Mouse (Mus musculus): ENCODE measurements at regions not wholly inside any gene's neighbourhood (a gene's known extent, or its start where the extent isn't known, plus 50 kb on each side); places are given as distances from the start of the nearest gene placed in this dataset.

DNA sequence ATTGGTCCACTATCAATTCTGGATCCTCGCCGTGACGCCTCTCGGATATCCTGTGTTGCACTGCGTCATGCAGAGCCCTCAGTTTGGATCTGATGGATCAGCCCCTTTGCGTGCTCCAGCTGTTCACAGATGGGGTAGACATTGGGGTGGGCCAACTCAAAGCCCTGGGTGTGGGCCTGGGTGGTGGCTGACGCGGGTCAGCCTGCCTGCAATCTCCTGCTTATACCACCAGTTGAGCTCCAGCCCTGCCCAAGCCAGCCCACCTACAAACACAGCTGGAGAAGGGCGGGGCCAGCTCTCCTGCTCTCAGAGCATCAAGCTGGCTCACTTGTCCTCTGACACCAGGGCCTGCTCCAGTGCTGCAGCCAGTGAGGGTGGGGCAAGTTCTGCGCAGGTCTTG lies 73.1 kb downstream of the Rps15a start:
- Histone ChIP-seq H3K9me3 (ENCODE audit: control insufficient read depth, low read length) (no peaks in the 10 kb centered on the region), H3K36me3 (ENCODE audit: control insufficient read depth, insufficient read depth, low read length) (no peaks in the 10 kb centered on the region), H3K27ac (ENCODE audit: low read length) (no peak overlapping the region), H3K4me3 (ENCODE audit: low read length) (no peak overlapping the region), H3K4me1 (replicated peaks; ENCODE audit: control insufficient read depth, insufficient read depth, low read length) (no peaks in the 10 kb centered on the region), H3K9ac (ENCODE audit: low read length) (no peak overlapping the region), H3K27me3 (ENCODE audit: control insufficient read depth, insufficient read depth, low read depth, low read length) (no peaks in the 10 kb centered on the region), H3K4me2 (ENCODE audit: low read depth, low read length) (no peak overlapping the region)
- peak; percentile 74 for ATAC-seq (ENCODE audit: low read depth)
- 34% methylated on average over 10 of the region's 10 CpGs for WGBS

DNA sequence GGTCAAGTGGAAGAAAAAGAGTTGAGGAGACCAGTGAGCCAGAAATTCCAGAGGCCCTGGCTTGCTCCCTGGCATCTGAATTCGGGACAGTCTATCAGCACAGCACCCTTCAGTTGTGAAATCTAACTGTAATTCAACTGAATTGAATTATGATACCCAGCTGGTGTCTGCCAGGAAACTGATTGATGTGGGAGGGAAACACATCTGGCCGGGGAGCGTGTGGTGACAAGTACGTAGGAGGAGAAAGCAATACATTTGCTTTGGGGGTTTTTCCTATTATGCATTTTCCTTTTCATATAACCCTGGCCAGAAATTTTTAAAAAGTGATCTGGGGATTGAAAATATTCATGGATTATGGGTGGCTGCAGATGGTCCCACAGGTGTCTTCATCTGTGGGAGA lies 76.1 kb downstream of the Rps15a start:
- Histone ChIP-seq H3K27ac (ENCODE audit: low read length) (no peak overlapping the region), H3K9me3 (ENCODE audit: control insufficient read depth, low read length) (no peaks in the 10 kb centered on the region), H3K27me3 (ENCODE audit: control insufficient read depth, insufficient read depth, low read depth, low read length) (no peaks in the 10 kb centered on the region), H3K4me1 (replicated peaks; ENCODE audit: control insufficient read depth, insufficient read depth, low read length) (no peaks in the 10 kb centered on the region), H3K4me2 (ENCODE audit: low read depth, low read length) (no peak overlapping the region), H3K36me3 (ENCODE audit: control insufficient read depth, insufficient read depth, low read length) (no peaks in the 10 kb centered on the region), H3K9ac (ENCODE audit: low read length) (no peak overlapping the region), H3K4me3 (ENCODE audit: low read length) (no peak overlapping the region)
- no peak for ATAC-seq (ENCODE audit: low read depth)
- WGBS = 58% methylated on average over 4 of the region's 4 CpGs

DNA sequence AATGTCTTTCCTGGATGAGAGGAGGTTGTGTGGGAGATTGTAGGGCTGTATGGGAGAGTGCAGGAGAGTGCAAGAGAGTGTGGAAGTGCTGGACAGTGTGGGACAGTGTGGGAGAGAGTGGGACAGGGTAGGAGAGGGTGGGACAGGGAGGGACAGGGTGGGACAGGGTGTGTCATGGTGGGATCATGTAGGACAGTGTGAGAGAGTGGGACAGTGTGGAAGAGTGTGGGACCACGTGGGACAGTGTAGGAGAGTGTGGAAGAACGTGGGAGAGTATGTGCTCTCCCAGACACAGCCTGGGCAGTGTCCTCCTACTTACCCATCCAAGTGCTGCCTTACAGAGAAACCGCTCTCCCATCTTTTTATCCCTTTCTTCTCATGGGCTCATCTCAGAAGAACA lies 78.9 kb downstream of the Rps15a start:
- 65% methylated on average over 3 of the region's 3 CpGs for WGBS
- no peak overlapping the region for H3K4me3 ChIP-seq (ENCODE audit: low read length)
- H3K27me3 ChIP-seq (ENCODE audit: control insufficient read depth, insufficient read depth, low read depth, low read length) = no peaks in the 10 kb centered on the region
- ATAC-seq (ENCODE audit: low read depth) = no peak
- H3K4me1 ChIP-seq (replicated peaks; ENCODE audit: control insufficient read depth, insufficient read depth, low read length) = no peaks in the 10 kb centered on the region
- H3K9ac ChIP-seq (ENCODE audit: low read length) = no peak overlapping the region
- no peak overlapping the region for H3K4me2 ChIP-seq (ENCODE audit: low read depth, low read length)
- no peak overlapping the region for H3K27ac ChIP-seq (ENCODE audit: low read length)
- no peaks in the 10 kb centered on the region for H3K36me3 ChIP-seq (ENCODE audit: control insufficient read depth, insufficient read depth, low read length)
- H3K9me3 ChIP-seq (ENCODE audit: control insufficient read depth, low read length) = no peaks in the 10 kb centered on the region

DNA sequence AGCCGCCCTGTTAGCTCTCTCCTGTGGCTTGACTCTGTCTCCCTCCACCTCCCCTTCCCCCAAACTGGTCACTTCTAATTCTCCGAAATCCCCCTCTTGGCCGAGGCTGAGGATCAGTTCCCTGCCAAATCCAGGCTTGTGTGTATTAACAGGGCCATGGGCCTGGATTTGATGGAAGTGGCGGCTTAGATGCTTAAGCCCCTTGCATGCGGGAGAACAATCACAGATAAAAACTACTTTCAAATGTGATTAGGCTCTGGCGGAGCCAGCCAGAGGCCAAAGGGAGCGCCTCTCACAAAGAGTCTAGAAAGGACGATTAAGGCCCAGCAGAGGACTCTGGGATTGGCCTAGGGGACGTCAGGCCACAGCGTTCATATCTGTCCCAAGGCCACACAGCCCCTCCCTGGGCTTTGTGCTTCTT lies 89.9 kb downstream of the Rps15a start:
- Histone ChIP-seq H3K27ac (ENCODE audit: low read length) (no peak overlapping the region), H3K36me3 (ENCODE audit: control insufficient read depth, insufficient read depth, low read length) (no peaks in the 10 kb centered on the region), H3K27me3 (ENCODE audit: control insufficient read depth, insufficient read depth, low read depth, low read length) (no peaks in the 10 kb centered on the region), H3K4me2 (ENCODE audit: low read depth, low read length) (no peak overlapping the region), H3K9ac (ENCODE audit: low read length) (no peak overlapping the region), H3K4me3 (ENCODE audit: low read length) (no peak overlapping the region), H3K9me3 (ENCODE audit: control insufficient read depth, low read length) (no peaks in the 10 kb centered on the region), H3K4me1 (replicated peaks; ENCODE audit: control insufficient read depth, insufficient read depth, low read length) (no peaks in the 10 kb centered on the region)
- no peak for ATAC-seq (ENCODE audit: low read depth)
- 10% methylated on average over 10 of the region's 10 CpGs for WGBS

DNA sequence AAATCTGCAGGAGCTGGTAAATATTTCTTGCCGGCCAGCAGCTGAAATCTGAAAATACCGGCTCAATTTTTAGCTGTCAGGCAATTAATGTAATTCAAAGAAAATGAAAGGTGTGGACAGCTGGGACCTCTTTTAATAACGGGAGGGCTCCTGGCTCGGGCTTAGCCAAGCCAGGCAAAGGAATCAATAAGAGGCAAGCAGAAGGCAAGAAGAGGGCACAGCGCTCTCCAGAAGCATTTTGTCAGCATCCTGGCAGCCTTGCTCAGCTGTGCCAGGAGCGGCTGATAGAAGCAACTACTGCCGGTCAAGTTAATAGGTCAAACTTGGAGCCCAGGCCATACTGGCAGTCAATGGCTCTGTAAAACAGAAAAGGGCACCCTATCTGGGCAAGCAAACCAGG lies 111.4 kb downstream of the Rps15a start:
- Histone ChIP-seq H3K9me3 (ENCODE audit: control insufficient read depth, low read length) (no peaks in the 10 kb centered on the region), H3K27me3 (ENCODE audit: control insufficient read depth, insufficient read depth, low read depth, low read length) (no peaks in the 10 kb centered on the region), H3K36me3 (ENCODE audit: control insufficient read depth, insufficient read depth, low read length) (no peaks in the 10 kb centered on the region), H3K27ac (ENCODE audit: low read length) (no peak overlapping the region), H3K4me2 (ENCODE audit: low read depth, low read length) (no peak overlapping the region), H3K4me3 (ENCODE audit: low read length) (no peak overlapping the region), H3K9ac (ENCODE audit: low read length) (no peak overlapping the region), H3K4me1 (replicated peaks; ENCODE audit: control insufficient read depth, insufficient read depth, low read length) (no peaks in the 10 kb centered on the region)
- WGBS = 78% methylated on average over 7 of the region's 7 CpGs
- no peak for ATAC-seq (ENCODE audit: low read depth)

DNA sequence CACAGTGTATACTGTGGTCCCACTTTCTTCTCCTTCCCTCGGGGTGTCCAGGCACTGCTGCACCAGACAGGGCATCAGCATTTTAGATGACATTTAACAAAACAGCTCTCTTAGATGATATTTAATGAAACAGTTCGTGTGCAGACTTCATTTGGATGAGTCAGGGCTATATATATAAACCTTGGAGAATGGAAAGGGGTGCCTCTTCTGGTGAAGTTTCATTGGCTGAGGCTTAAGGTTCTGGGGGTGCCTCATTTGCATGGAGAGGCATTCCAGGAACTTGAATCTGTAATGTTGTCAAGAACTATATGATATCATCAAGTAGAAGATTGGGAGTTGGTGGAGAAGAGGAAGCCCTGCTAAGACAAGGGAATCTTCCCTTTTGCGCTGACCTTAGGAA lies 114.1 kb downstream of the Rps15a start:
- H3K4me3 ChIP-seq (ENCODE audit: low read length) = no peak overlapping the region
- H3K27ac ChIP-seq (ENCODE audit: low read length) = no peak overlapping the region
- H3K9ac ChIP-seq (ENCODE audit: low read length) = no peak overlapping the region
- H3K36me3 ChIP-seq (ENCODE audit: control insufficient read depth, insufficient read depth, low read length) = no peaks in the 10 kb centered on the region
- 62% methylated on average over 3 of the region's 3 CpGs for WGBS
- no peak overlapping the region for H3K4me2 ChIP-seq (ENCODE audit: low read depth, low read length)
- no peaks in the 10 kb centered on the region for H3K27me3 ChIP-seq (ENCODE audit: control insufficient read depth, insufficient read depth, low read depth, low read length)
- ATAC-seq (ENCODE audit: low read depth) = no peak
- H3K4me1 ChIP-seq (replicated peaks; ENCODE audit: control insufficient read depth, insufficient read depth, low read length) = no peaks in the 10 kb centered on the region
- no peaks in the 10 kb centered on the region for H3K9me3 ChIP-seq (ENCODE audit: control insufficient read depth, low read length)

DNA sequence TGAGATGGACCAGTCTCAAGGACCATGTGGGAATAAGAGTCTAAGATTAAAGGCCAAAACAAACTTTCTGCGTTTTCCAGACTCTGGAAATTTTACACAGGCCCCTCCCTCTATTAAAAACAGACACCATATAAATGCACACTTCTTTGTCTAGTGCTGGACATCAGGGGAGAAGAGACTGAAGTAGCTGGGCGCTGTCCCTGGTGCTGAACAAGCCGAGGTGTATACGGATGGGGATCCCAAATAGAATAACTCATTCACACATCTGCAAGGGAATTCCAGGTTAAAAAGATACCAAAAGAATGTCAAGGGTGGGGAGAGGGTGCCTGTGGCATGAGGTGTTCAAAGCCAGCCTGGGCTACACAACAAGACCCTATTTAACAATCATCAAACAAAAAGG lies 114.9 kb downstream of the Rps15a start:
- WGBS = 8% methylated on average over 4 of the region's 4 CpGs
- Histone ChIP-seq H3K27me3 (ENCODE audit: control insufficient read depth, insufficient read depth, low read depth, low read length) (no peaks in the 10 kb centered on the region), H3K9me3 (ENCODE audit: control insufficient read depth, low read length) (no peaks in the 10 kb centered on the region), H3K4me2 (ENCODE audit: low read depth, low read length) (no peak overlapping the region), H3K4me3 (ENCODE audit: low read length) (no peak overlapping the region), H3K27ac (ENCODE audit: low read length) (no peak overlapping the region), H3K9ac (ENCODE audit: low read length) (no peak overlapping the region), H3K4me1 (replicated peaks; ENCODE audit: control insufficient read depth, insufficient read depth, low read length) (no peaks in the 10 kb centered on the region), H3K36me3 (ENCODE audit: control insufficient read depth, insufficient read depth, low read length) (no peaks in the 10 kb centered on the region)
- ATAC-seq (ENCODE audit: low read depth) = no peak

DNA sequence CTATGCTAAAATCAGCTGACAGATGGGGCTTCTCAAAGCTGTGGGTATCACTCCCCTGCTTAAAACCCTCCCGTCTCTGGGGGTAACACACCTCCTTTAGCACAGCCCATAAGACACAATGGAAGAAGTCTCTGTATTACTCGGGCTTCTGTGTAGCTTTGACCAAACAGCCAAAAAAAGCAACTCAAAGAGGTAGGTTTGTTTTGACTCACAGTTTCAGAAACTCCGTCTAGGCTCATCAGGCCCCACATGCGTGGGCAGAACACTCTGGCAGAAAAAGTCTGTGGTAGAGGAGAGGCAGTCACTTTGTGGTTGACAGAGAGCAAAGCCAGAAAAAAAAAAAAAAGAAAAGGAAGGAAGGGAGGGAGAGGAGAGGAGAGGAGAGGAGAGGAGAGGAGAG lies 133.8 kb downstream of the Rps15a start:
- H3K4me1 ChIP-seq (replicated peaks; ENCODE audit: control insufficient read depth, insufficient read depth, low read length) = no peaks in the 10 kb centered on the region
- H3K27ac ChIP-seq (ENCODE audit: low read length) = no peak overlapping the region
- no peaks in the 10 kb centered on the region for H3K27me3 ChIP-seq (ENCODE audit: control insufficient read depth, insufficient read depth, low read depth, low read length)
- no peak for ATAC-seq (ENCODE audit: low read depth)
- H3K4me2 ChIP-seq (ENCODE audit: low read depth, low read length) = no peak overlapping the region
- no peaks in the 10 kb centered on the region for H3K36me3 ChIP-seq (ENCODE audit: control insufficient read depth, insufficient read depth, low read length)
- H3K9me3 ChIP-seq (ENCODE audit: control insufficient read depth, low read length) = no peaks in the 10 kb centered on the region
- no peak overlapping the region for H3K9ac ChIP-seq (ENCODE audit: low read length)
- 67% methylated on average over 4 of the region's 4 CpGs for WGBS
- H3K4me3 ChIP-seq (ENCODE audit: low read length) = no peak overlapping the region

DNA sequence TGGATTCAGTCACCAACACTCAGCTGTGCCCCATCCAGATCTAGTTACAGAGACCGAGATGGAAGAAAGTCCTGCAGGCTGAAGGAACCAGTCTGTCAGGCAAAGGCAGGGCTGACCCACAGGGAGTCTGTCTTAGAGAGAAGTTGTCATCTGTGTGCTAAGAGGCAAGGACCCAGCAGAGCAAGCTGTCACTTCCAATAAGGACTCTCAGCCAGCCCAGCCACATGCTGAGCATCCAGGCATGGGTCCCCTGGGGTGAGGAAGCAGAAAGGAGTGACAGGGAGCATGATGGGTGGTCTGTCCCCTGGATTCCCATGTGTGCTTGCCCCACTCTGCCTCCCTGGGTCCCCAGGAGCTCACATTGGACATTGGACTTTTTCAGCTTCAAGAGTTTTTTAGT lies 144.8 kb downstream of the Rps15a start:
- no peak for ATAC-seq (ENCODE audit: low read depth)
- H3K27ac ChIP-seq (ENCODE audit: low read length) = no peak overlapping the region
- no peaks in the 10 kb centered on the region for H3K4me1 ChIP-seq (replicated peaks; ENCODE audit: control insufficient read depth, insufficient read depth, low read length)
- no peaks in the 10 kb centered on the region for H3K27me3 ChIP-seq (ENCODE audit: control insufficient read depth, insufficient read depth, low read depth, low read length)
- H3K9ac ChIP-seq (ENCODE audit: low read length) = no peak overlapping the region
- H3K4me3 ChIP-seq (ENCODE audit: low read length) = no peak overlapping the region
- 15% methylated on average over 1 of the region's 1 CpGs for WGBS
- H3K36me3 ChIP-seq (ENCODE audit: control insufficient read depth, insufficient read depth, low read length) = no peaks in the 10 kb centered on the region
- no peak overlapping the region for H3K4me2 ChIP-seq (ENCODE audit: low read depth, low read length)
- no peaks in the 10 kb centered on the region for H3K9me3 ChIP-seq (ENCODE audit: control insufficient read depth, low read length)

DNA sequence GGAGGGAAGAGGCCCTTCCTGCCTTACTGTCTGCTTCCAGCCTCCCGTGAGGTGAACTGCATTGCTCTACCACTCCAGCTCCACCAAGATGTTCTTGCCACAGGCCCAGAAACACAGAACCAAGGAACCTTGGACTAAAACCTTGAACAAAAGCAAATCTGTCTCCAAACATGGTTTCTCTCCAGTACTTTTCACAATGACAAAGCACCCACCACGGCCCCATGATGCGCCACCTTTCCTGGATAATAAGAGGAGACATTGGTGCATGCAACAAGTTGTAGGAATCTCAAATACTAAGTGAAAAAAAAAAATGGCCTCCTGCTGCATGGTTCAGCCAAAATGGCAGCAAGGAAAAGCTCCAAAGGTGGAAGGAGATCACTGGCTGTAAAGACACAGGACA lies 172.6 kb downstream of the Rps15a start:
- WGBS = 86% methylated on average over 3 of the region's 3 CpGs
- no peaks in the 10 kb centered on the region for H3K9me3 ChIP-seq (ENCODE audit: control insufficient read depth, low read length)
- H3K4me3 ChIP-seq (ENCODE audit: low read length) = no peak overlapping the region
- ATAC-seq (ENCODE audit: low read depth) = no peak
- no peaks in the 10 kb centered on the region for H3K4me1 ChIP-seq (replicated peaks; ENCODE audit: control insufficient read depth, insufficient read depth, low read length)
- no peaks in the 10 kb centered on the region for H3K36me3 ChIP-seq (ENCODE audit: control insufficient read depth, insufficient read depth, low read length)
- H3K27ac ChIP-seq (ENCODE audit: low read length) = no peak overlapping the region
- H3K27me3 ChIP-seq (ENCODE audit: control insufficient read depth, insufficient read depth, low read depth, low read length) = no peaks in the 10 kb centered on the region
- H3K9ac ChIP-seq (ENCODE audit: low read length) = no peak overlapping the region
- H3K4me2 ChIP-seq (ENCODE audit: low read depth, low read length) = no peak overlapping the region
